Mouse (Mus musculus) kidney, postnatal 10 days (tissue): Measurements from ENCODE around the gene Bbs10.

Experiments used
- DNase-seq: peaks from one replicate; pipeline ENCODE4 v3.0.0; 2021; ENCODE audit warnings: mixed read lengths

Bbs10 gene

GRCm38 (mm10) chr10:111298140-111299098 lies at the start of gene Bbs10:
Bbs10 (plus strand) TSS chr10:111298679.
- peak; percentile 98 for DNase-seq

GRCm38 (mm10) chr10:111250192-111250591 lies 48.3 kb upstream of the Bbs10 start:
- DNase-seq, result no peak

GRCm38 (mm10) chr10:111251666-111252065 lies 46.8 kb upstream of the Bbs10 start:
- no peak for DNase-seq

- no peak for DNase-seq
These were observed 43.3 kb upstream of the Bbs10 start for GRCm38 (mm10) chr10:111255228-111255627.

- DNase-seq, result no peak
These were observed 42.3 kb upstream of the Bbs10 start for GRCm38 (mm10) chr10:111256156-111256555.

- DNase-seq, result no peak
These were observed 41.1 kb upstream of the Bbs10 start for GRCm38 (mm10) chr10:111257358-111257757.

- no peak for DNase-seq
These were observed 40.2 kb upstream of the Bbs10 start for GRCm38 (mm10) chr10:111258256-111258655.

- DNase-seq, result no peak
These were observed 26.8 kb upstream of the Bbs10 start for GRCm38 (mm10) chr10:111271687-111272086.

- DNase-seq, result no peak
These were observed 25.6 kb upstream of the Bbs10 start for GRCm38 (mm10) chr10:111272905-111273304.

- no peak for DNase-seq
These were observed 24.9 kb upstream of the Bbs10 start for GRCm38 (mm10) chr10:111273463-111274088.

- DNase-seq, result no peak
These were observed 22.7 kb upstream of the Bbs10 start for GRCm38 (mm10) chr10:111275822-111276221.

- DNase-seq, result no peak
These were observed 848 bp upstream of the Bbs10 start for GRCm38 (mm10) chr10:111297631-111298030.

GRCm38 (mm10) chr10:111299591-111299990 lies 1.1 kb downstream of the Bbs10 start:
- DNase-seq, result peak; percentile 14

- no peak for DNase-seq
These were observed 2.6 kb downstream of the Bbs10 start for GRCm38 (mm10) chr10:111301041-111301440.

- no peak for DNase-seq
These were observed 4.0 kb downstream of the Bbs10 start for GRCm38 (mm10) chr10:111302486-111302885.

GRCm38 (mm10) chr10:111308850-111309501 lies 10.5 kb downstream of the Bbs10 start:
- DNase-seq, result no peak

- no peak for DNase-seq
These were observed 14.8 kb downstream of the Bbs10 start for GRCm38 (mm10) chr10:111313282-111313681.

GRCm38 (mm10) chr10:111314636-111315395 lies 16.3 kb downstream of the Bbs10 start:
- DNase-seq, result no peak

GRCm38 (mm10) chr10:111315940-111316339 lies 17.5 kb downstream of the Bbs10 start:
- DNase-seq, result no peak

GRCm38 (mm10) chr10:111318021-111318420 lies 19.5 kb downstream of the Bbs10 start:
- no peak for DNase-seq

- DNase-seq, result no peak
These were observed 20.5 kb downstream of the Bbs10 start for GRCm38 (mm10) chr10:111318805-111319500.

GRCm38 (mm10) chr10:111320579-111320978 lies 22.1 kb downstream of the Bbs10 start:
- no peak for DNase-seq
